Mouse (Mus musculus): ENCODE measurements at regions not wholly inside any gene's neighbourhood (a gene's known extent, or its start where the extent isn't known, plus 50 kb on each side); places are given as distances from the start of the nearest gene placed in this dataset.

DNA sequence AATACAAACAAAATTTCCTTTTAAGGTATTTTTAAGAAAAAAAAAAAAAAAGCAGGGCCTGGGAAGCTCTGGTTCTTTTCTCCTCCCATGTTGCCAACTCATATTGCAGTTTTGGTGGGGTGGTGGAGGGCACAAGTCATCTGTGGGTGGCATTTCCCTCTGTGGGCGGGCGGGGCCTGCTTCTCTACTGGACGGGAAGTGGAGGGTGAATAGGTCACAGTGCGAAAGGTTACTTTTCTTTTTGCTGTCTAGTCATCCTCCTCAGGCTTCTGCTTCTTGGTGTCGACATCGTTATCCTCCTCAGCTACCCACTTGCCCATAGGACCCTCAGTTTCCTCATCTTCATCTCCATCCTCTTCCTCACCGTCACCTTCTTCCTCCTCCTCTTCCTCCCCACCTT, 55.3 kb upstream of the Plcb1 start:
- H3K4me3 ChIP-seq (replicated peaks), result no peak overlapping the region
- H3K36me3 ChIP-seq, result no peaks in the 10 kb centered on the region
- no peak overlapping the region for H3K27ac ChIP-seq (replicated peaks)
- H3K9ac ChIP-seq (replicated peaks), result no peak overlapping the region
- no peak overlapping the region for H3K4me2 ChIP-seq
- no peak for ATAC-seq (ENCODE audit: low FRiP score)
- H3K4me1 ChIP-seq, result no peaks in the 10 kb centered on the region
- no peaks in the 10 kb centered on the region for H3K9me3 ChIP-seq (replicated peaks)
- no peaks in the 10 kb centered on the region for H3K27me3 ChIP-seq (replicated peaks)
- WGBS, result 94% methylated on average over 7 of the region's 7 CpGs

DNA sequence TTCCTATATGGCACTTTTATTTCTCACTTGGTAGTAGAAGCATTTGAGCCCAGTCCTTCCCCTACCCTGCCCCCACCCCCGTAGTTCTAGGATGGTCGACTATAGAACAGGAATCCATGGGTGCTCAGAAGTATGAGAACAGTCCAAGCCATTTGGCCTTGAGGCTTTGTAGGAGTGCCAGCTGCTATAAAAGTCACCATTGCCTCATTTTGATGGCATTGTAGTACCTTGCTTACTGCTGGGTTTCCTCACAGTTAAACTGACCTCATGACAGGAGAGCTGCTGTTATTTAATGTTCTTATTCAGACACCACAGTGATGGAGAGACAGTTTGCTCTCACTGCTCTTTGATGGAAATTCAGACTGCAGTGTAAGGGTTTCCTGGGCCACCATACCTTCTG, 59.2 kb upstream of the Plcb1 start:
- no peak overlapping the region for H3K4me3 ChIP-seq (replicated peaks)
- no peaks in the 10 kb centered on the region for H3K27me3 ChIP-seq (replicated peaks)
- WGBS, result 35% methylated on average over 2 of the region's 2 CpGs
- no peak overlapping the region for H3K9ac ChIP-seq (replicated peaks)
- ATAC-seq (ENCODE audit: low FRiP score), result peak; percentile 28; the same call in 1 of the 2 replicates
- no peaks in the 10 kb centered on the region for H3K4me1 ChIP-seq
- H3K4me2 ChIP-seq, result no peak overlapping the region
- no peak overlapping the region for H3K27ac ChIP-seq (replicated peaks)
- H3K9me3 ChIP-seq (replicated peaks), result no peaks in the 10 kb centered on the region
- no peaks in the 10 kb centered on the region for H3K36me3 ChIP-seq

DNA sequence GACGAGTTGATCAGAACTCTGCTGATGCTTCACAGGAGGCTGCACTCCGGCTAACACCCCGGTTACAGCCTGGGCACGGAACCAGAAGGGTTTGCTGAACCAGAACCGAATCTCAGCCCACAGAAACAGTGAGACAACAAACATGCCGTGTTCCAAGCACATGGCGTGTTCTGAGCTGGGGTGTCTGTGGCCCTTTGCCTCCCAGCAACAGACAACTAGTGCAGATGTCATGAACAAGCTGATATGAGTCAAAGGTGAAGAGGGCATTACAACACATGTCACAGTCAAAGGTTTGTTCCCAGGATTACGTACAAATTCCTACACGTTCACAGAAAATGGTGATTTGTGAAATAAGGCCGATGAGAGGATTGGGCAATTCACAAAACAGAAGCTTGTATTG, 61.8 kb upstream of the Plcb1 start:
- no peak for ATAC-seq (ENCODE audit: low FRiP score)
- Histone ChIP-seq H3K27ac (replicated peaks) (no peak overlapping the region), H3K9ac (replicated peaks) (no peak overlapping the region), H3K4me2 (no peak overlapping the region), H3K9me3 (replicated peaks) (no peaks in the 10 kb centered on the region), H3K4me3 (replicated peaks) (no peak overlapping the region), H3K36me3 (no peaks in the 10 kb centered on the region), H3K4me1 (no peaks in the 10 kb centered on the region), H3K27me3 (replicated peaks) (no peaks in the 10 kb centered on the region)
- WGBS, result 80% methylated on average over 10 of the region's 10 CpGs

DNA sequence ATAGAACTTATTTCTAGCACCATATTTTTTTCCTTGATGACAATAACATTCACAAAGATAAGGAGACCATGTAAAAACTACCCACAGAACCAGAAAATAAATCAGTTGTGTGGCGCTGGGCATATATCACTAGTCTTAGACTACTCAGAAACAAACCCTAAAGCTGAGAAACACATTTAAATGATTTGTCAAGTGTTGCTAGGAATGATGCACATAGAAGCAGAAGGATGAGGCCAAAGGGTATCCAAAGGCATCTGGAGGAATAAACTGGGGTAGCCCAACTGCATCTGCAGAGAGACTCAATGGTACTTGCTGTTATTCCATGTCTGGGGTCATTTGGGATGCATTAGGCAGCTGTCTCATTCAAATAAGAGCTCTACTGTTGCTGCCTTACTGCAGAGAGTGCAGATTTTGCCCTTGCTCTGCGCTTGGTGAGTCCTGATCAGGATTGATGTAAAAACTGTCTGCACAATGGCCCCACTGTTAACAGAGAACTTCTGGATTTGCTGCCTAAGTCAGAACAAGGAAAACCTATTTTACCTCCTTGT, 68.0 kb upstream of the Plcb1 start:
- H3K9ac ChIP-seq (replicated peaks), result no peak overlapping the region
- ATAC-seq (ENCODE audit: low FRiP score), result no peak
- H3K4me3 ChIP-seq (replicated peaks), result no peak overlapping the region
- H3K27me3 ChIP-seq (replicated peaks), result no peaks in the 10 kb centered on the region
- H3K27ac ChIP-seq (replicated peaks), result no peak overlapping the region
- H3K4me2 ChIP-seq, result no peak overlapping the region
- no peaks in the 10 kb centered on the region for H3K9me3 ChIP-seq (replicated peaks)
- H3K36me3 ChIP-seq, result no peaks in the 10 kb centered on the region
- 81% methylated on average over 2 of the region's 2 CpGs for WGBS
- H3K4me1 ChIP-seq, result no peaks in the 10 kb centered on the region

DNA sequence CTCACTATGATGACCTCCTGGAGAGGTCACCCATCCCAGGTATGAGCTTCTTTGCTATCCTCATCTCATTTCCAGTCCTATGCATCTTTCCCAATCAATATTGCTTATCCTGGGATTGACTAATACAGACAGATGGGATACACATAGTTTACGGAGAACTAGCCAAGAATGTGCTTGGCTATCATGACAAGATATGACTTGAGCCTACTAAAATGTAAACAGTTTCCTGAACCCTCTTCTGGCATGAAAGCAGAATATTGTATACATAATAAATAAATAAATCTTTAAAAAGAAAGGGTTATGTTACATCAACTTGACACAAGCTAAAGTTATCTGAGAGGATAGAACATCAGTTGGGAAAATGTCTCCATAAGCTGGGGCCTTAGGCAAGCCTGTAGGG, 69.3 kb upstream of the Plcb1 start:
- H3K9ac ChIP-seq (replicated peaks), result no peak overlapping the region
- H3K27ac ChIP-seq (replicated peaks), result no peak overlapping the region

DNA sequence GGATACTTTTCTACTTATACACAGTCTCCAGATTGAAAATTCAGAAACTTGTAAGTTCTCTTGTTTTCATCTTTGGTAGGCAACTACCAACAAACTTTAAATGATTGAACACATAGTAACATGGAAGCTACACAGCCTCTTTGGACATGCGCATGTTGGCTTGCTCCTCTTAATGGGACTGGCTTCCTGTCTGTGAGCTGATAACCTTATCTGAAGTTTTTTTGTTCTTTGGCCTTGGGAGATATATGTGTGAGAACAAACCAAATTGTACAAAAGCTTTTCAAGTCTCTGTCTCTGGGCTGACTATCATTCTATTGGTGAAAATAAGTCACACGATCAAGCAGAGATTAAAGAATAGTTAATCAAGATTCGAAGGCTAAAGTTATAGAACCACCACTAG, 70.1 kb upstream of the Tmx4 start:
- Histone ChIP-seq H3K27ac (replicated peaks) (no peak overlapping the region), H3K36me3 (no peaks in the 10 kb centered on the region), H3K4me1 (no peaks in the 10 kb centered on the region), H3K4me3 (replicated peaks) (no peak overlapping the region), H3K4me2 (no peak overlapping the region), H3K9ac (replicated peaks) (no peak overlapping the region), H3K9me3 (replicated peaks) (no peaks in the 10 kb centered on the region), H3K27me3 (replicated peaks) (no peaks in the 10 kb centered on the region)
- 89% methylated on average over 3 of the region's 3 CpGs for WGBS
- no peak for ATAC-seq (ENCODE audit: low FRiP score)

More for the DNA sequence above, 69.3 kb upstream of the Plcb1 start:
- Histone ChIP-seq H3K4me3 (replicated peaks) (no peak overlapping the region), H3K4me1 (no peaks in the 10 kb centered on the region), H3K9me3 (replicated peaks) (no peaks in the 10 kb centered on the region), H3K27me3 (replicated peaks) (no peaks in the 10 kb centered on the region), H3K4me2 (no peak overlapping the region), H3K36me3 (no peaks in the 10 kb centered on the region)
- no peak for ATAC-seq (ENCODE audit: low FRiP score)
- WGBS, result 95% methylated on average over 1 of the region's 1 CpGs

DNA sequence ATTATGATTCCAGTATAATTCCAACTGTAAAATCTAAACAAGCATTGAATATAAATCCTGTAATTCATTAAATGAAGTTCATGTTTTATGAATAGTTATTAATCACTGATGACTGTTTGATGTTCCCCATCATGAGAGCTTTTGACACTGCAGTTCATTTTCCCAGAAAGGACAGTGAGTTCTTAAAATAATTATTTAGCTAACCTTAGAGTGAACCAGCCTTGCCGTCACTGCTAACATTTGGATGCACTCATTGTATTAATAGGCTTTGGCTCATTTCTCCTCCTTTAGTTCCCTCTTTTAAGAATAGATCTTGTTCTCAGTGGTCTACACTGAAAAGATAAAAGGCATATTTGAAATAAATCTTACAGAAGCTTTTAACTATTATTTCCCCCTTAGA, 64.8 kb upstream of the Tmx4 start:
- H3K4me3 ChIP-seq (replicated peaks), result no peak overlapping the region
- no peak overlapping the region for H3K9ac ChIP-seq (replicated peaks)
- ATAC-seq (ENCODE audit: low FRiP score), result no peak
- no peaks in the 10 kb centered on the region for H3K36me3 ChIP-seq
- no peaks in the 10 kb centered on the region for H3K4me1 ChIP-seq
- H3K4me2 ChIP-seq, result no peak overlapping the region
- no peak overlapping the region for H3K27ac ChIP-seq (replicated peaks)
- no peaks in the 10 kb centered on the region for H3K27me3 ChIP-seq (replicated peaks)
- 27% methylated on average over 1 of the region's 1 CpGs for WGBS
- no peaks in the 10 kb centered on the region for H3K9me3 ChIP-seq (replicated peaks)

DNA sequence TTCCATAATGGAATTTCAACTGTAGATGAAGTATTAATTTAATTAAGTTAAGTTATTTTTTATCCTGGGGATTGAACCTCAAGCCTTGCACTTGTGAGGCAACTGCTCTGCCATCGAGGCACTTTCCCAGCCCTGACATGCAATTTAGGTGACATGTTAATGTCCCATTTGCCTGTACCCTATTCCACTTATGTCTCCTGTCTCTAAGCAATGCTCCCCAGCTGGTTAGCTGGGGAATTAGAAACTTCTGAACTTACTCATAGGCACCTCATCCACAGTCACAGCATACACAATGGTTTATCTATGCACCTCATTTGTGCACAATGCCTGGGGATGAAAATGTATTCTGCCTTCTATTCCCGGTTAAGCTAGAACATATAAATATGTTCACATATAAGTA, 59.1 kb upstream of the Tmx4 start:
- 78% methylated on average over 2 of the region's 2 CpGs for WGBS
- H3K4me2 ChIP-seq, result no peak overlapping the region
- H3K27ac ChIP-seq (replicated peaks), result no peak overlapping the region
- H3K4me3 ChIP-seq (replicated peaks), result no peak overlapping the region
- no peaks in the 10 kb centered on the region for H3K9me3 ChIP-seq (replicated peaks)
- no peak overlapping the region for H3K9ac ChIP-seq (replicated peaks)
- H3K27me3 ChIP-seq (replicated peaks), result no peaks in the 10 kb centered on the region
- H3K36me3 ChIP-seq, result no peaks in the 10 kb centered on the region
- no peak for ATAC-seq (ENCODE audit: low FRiP score)
- H3K4me1 ChIP-seq, result no peaks in the 10 kb centered on the region

DNA sequence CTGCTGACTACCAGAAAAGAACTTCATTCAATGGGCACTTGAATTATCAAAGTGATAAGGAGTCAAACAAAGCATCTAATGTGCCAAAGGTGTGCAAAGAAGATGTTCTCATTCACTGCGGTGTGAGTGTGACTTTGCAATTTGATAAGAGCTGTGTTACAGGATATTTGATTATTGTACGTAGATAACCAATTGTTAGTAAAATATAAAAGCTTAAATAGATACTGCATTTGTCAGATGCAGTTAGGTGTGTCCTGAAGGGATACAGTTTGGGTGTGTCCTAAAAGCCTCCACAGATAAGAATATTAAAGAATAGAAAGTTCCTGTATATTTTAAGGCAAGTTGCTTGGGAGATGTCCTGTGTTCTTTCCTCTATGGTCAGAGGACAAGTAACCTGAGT, 53.5 kb upstream of the Tmx4 start:
- Histone ChIP-seq H3K9ac (replicated peaks) (no peak overlapping the region), H3K36me3 (no peaks in the 10 kb centered on the region), H3K4me3 (replicated peaks) (no peak overlapping the region), H3K27ac (replicated peaks) (no peak overlapping the region), H3K4me1 (no peaks in the 10 kb centered on the region), H3K27me3 (replicated peaks) (no peaks in the 10 kb centered on the region), H3K4me2 (no peak overlapping the region), H3K9me3 (replicated peaks) (no peaks in the 10 kb centered on the region)
- ATAC-seq (ENCODE audit: low FRiP score), result no peak
- WGBS, result 97% methylated on average over 2 of the region's 2 CpGs

DNA sequence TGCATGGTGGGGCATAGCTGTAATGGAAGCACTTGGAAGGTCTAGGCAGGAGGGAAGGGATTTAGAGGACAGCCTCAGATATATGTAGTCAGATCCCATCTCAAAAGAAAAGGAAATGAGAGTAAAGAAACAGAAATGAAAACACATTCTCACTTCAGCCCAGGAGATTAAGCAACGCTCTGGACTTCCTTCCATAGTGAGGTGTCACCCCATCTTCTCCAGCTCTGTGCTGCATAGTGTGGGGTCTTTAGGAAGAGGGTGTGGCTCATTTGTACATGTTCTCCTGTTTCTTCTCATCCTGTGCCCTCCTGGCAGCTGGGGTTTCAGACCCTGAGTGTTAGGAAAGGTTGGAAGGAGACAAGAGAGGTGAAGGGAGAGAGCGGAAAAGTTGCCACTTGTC, 52.4 kb upstream of the Tmx4 start:
- Histone ChIP-seq H3K27ac (replicated peaks) (no peak overlapping the region), H3K9ac (replicated peaks) (no peak overlapping the region), H3K36me3 (no peaks in the 10 kb centered on the region), H3K27me3 (replicated peaks) (no peaks in the 10 kb centered on the region), H3K4me3 (replicated peaks) (no peak overlapping the region), H3K4me1 (no peaks in the 10 kb centered on the region), H3K4me2 (no peak overlapping the region), H3K9me3 (replicated peaks) (no peaks in the 10 kb centered on the region)
- no peak for ATAC-seq (ENCODE audit: low FRiP score)
- WGBS, result 95% methylated on average over 2 of the region's 2 CpGs
